Comparison of ENCODE assay signal across 9 mouse cellular contexts in genomic region chr10:67487496-67487895, GRCm38 (mm10). TPM values are rescaled to one million over a fixed set of nuclear protein-coding genes. Genes with fewer than 3 reads are reported as not detected.
DNase-seq lines count a peak whose midpoint lies in the region; ATAC-seq and TF ChIP-seq lines count a peak whose summit lies in the region.
"Had no signal": no experiment of that assay in that cellular context is flagged by ENCODE, and none has a peak within 500 bp of the region (broad histone marks: within the 10 kb centered on the region; RNA-seq: fewer than 3 reads in every experiment).

No protein-coding gene starts in this region.

- peak; percentile 81 for ATAC-seq in frontal cortex, adult (ENCODE audit: low TSS enrichment)
- ATAC-seq in forebrain, postnatal 0 days, result peak; percentile 83
- ATAC-seq in hindbrain, embryonic 14.5 days (ENCODE audit: low FRiP score), result no peak

- no peak for DNase-seq in frontal cortex, postnatal 10 days (ENCODE audit: low spot score in 2 of 2)
- peak; percentile 58 for DNase-seq in forebrain, postnatal 0 days
- DNase-seq in layer of hippocampus, adult 9-11 months, result peak; percentile 59
- no peak for DNase-seq in hindbrain, embryonic 14.5 days (ENCODE audit: low spot score)
- DNase-seq in cerebellum, postnatal 36 days, result no peak
- no peak for DNase-seq in embryo, embryonic 11 days

- no peak for TF ChIP-seq CTCF in C2C12 (IDR thresholded peaks at IDR 0.05; ENCODE audit: control insufficient read depth, insufficient read depth, insufficient read length)
- TF ChIP-seq CTCF in forebrain, postnatal 0 days (IDR thresholded peaks at IDR 0.05; ENCODE audit: low read depth), result no peak

- H3K79me3 ChIP-seq in C2C12 (ENCODE audit: low read depth), result no peaks in the 10 kb centered on the region

- no peak overlapping the region for H3K9ac ChIP-seq in forebrain, postnatal 0 days
- H3K9ac ChIP-seq in hindbrain, embryonic 14.5 days, result no peak overlapping the region
- H3K9ac ChIP-seq: midbrain, embryonic 12.5 days had no signal

- no peak overlapping the region for H3K4me3 ChIP-seq in C2C12 (ENCODE audit: insufficient read depth, poor library complexity, severe bottlenecking)
- H3K4me3 ChIP-seq in forebrain, postnatal 0 days (ENCODE audit: low read depth, low read length), result no peak overlapping the region
- H3K4me3 ChIP-seq in hindbrain, embryonic 14.5 days (replicated peaks; ENCODE audit: low read length), result no peak overlapping the region
- H3K4me3 ChIP-seq: midbrain, embryonic 12.5 days had no signal

- H3K4me1 ChIP-seq in forebrain, postnatal 0 days (ENCODE audit: insufficient read depth), result no peaks in the 10 kb centered on the region
- no peaks in the 10 kb centered on the region for H3K4me1 ChIP-seq in hindbrain, embryonic 14.5 days (replicated peaks; ENCODE audit: control insufficient read depth, insufficient read depth, low read length)
- H3K4me1 ChIP-seq: midbrain, embryonic 12.5 days had no signal

- no peaks in the 10 kb centered on the region for H3K27me3 ChIP-seq in C2C12 (ENCODE audit: control insufficient read depth, insufficient read depth, insufficient read length)
- H3K27me3 ChIP-seq in forebrain, postnatal 0 days (ENCODE audit: insufficient read depth, low read length), result no peaks in the 10 kb centered on the region
- H3K27me3 ChIP-seq in hindbrain, embryonic 14.5 days (ENCODE audit: control insufficient read depth, insufficient read depth, low read length), result no peaks in the 10 kb centered on the region
- H3K27me3 ChIP-seq: midbrain, embryonic 12.5 days had no signal

- no peak overlapping the region for H3ac ChIP-seq in C2C12 (ENCODE audit: control insufficient read depth, insufficient read length, low read depth)

- no peak overlapping the region for H3K4me2 ChIP-seq in forebrain, postnatal 0 days (ENCODE audit: low read depth)
- no peak overlapping the region for H3K4me2 ChIP-seq in hindbrain, embryonic 14.5 days (replicated peaks)
- H3K4me2 ChIP-seq: midbrain, embryonic 12.5 days had no signal

- no peaks in the 10 kb centered on the region for H3K79me2 ChIP-seq in C2C12 (ENCODE audit: control insufficient read depth, insufficient read depth)

- 0 out of 2 replicates have a peak, but pooled peaks cover 5% of the 10 kb centered on the region for H3K9me3 ChIP-seq in forebrain, postnatal 0 days (ENCODE audit: low read length)
- no peaks in the 10 kb centered on the region for H3K9me3 ChIP-seq in hindbrain, embryonic 14.5 days (ENCODE audit: control insufficient read depth, low read length)
- H3K9me3 ChIP-seq: midbrain, embryonic 12.5 days had no signal

- H3K36me3 ChIP-seq in C2C12 (ENCODE audit: control insufficient read depth, insufficient read depth), result no peaks in the 10 kb centered on the region
- no peaks in the 10 kb centered on the region for H3K36me3 ChIP-seq in forebrain, postnatal 0 days (ENCODE audit: insufficient read depth)
- no peaks in the 10 kb centered on the region for H3K36me3 ChIP-seq in hindbrain, embryonic 14.5 days (replicated peaks; ENCODE audit: control insufficient read depth, insufficient read depth)
- H3K36me3 ChIP-seq: midbrain, embryonic 12.5 days had no signal

- 74% methylated on average over 7 of the region's 7 CpGs for WGBS in forebrain, postnatal 0 days
- 93% methylated on average over 7 of the region's 7 CpGs for WGBS in hindbrain, embryonic 14.5 days

- no peak overlapping the region for H3K27ac ChIP-seq in forebrain, postnatal 0 days (ENCODE audit: low read depth, low read length)
- no peak overlapping the region for H3K27ac ChIP-seq in hindbrain, embryonic 14.5 days
- H3K27ac ChIP-seq: midbrain, embryonic 12.5 days had no signal

TF ChIP-seq in C2C12, 6 proteins besides CTCF, POLR2A, EP300 and RAD21:
- TF ChIP-seq CEBPB (IDR thresholded peaks at IDR 0.05; ENCODE audit: low read depth) (no peak), MAX (IDR thresholded peaks at IDR 0.05) (no peak), MYOD1 (IDR thresholded peaks at IDR 0.05; ENCODE audit: control insufficient read depth, insufficient read length, low read depth) (peak; percentile 77), FOSL1 (IDR thresholded peaks at IDR 0.05; ENCODE audit: insufficient read depth, low read length, poor library complexity, severe bottlenecking) (peak; percentile 85)

RNA-seq across cellular contexts. Expression of gene Egr2, which starts 47.8 kb away (rescaled TPM):
- polyA plus RNA-seq in C2C12 (2012; fragmentation: generic; extraction: Trizol), result 4.2 TPM
- total RNA-seq in forebrain, postnatal 0 days (2014; rRNA removed), result 1.3 and 2.5 TPM in 2 replicates
- 1.1 and 1.2 TPM in 2 replicates for polyA plus RNA-seq in forebrain, postnatal 0 days (2015; fragmentation: Nextera tagmentation; extraction: Ambion mirVana)
- 1.2 and 1.8 TPM in 2 replicates for polyA plus RNA-seq in hindbrain, embryonic 14.5 days (2014; fragmentation: Nextera tagmentation; extraction: Ambion mirVana)

Comparison
In these comparisons a context has a peak if more than half of its experiments do, and no peak if none do; other contexts are left out.
1. DNase-seq: peak in forebrain, postnatal 0 days (single experiment) and layer of hippocampus, adult 9-11 months (single experiment); none in frontal cortex, postnatal 10 days (0 of 2), hindbrain, embryonic 14.5 days (single experiment), cerebellum, postnatal 36 days (0 of 2) and embryo, embryonic 11 days (single experiment).